Mouse (Mus musculus): ENCODE data around the gene Dusp8.

Gene Dusp8

GRCm38 (mm10) chr7:142084820-142085219, 10.8 kb downstream of the Dusp8 start:
- peak; percentile 50 for DNase-seq

- DNase-seq, result no peak
These were observed 11.2 kb downstream of the Dusp8 start for GRCm38 (mm10) chr7:142084395-142084794.

GRCm38 (mm10) chr7:142083588-142084317, 11.9 kb downstream of the Dusp8 start:
- DNase-seq, result no peak

GRCm38 (mm10) chr7:142082607-142083006, 13.0 kb downstream of the Dusp8 start:
- no peak for DNase-seq

- DNase-seq, result no peak
These were observed 13.5 kb downstream of the Dusp8 start for GRCm38 (mm10) chr7:142082179-142082578.

- no peak for DNase-seq
These were observed 13.9 kb downstream of the Dusp8 start for GRCm38 (mm10) chr7:142081736-142082135.

- DNase-seq, result no peak
These were observed 14.8 kb downstream of the Dusp8 start for GRCm38 (mm10) chr7:142080876-142081275.

- no peak for DNase-seq
These were observed 16.3 kb downstream of the Dusp8 start for GRCm38 (mm10) chr7:142079365-142079764.

- DNase-seq, result no peak
These were observed 18.5 kb downstream of the Dusp8 start for GRCm38 (mm10) chr7:142077138-142077537.

- no peak for DNase-seq
These were observed 21.3 kb downstream of the Dusp8 start for GRCm38 (mm10) chr7:142074146-142074886.

- no peak for DNase-seq
These were observed 23.9 kb downstream of the Dusp8 start for GRCm38 (mm10) chr7:142071717-142072116.

GRCm38 (mm10) chr7:142071212-142071578, 24.4 kb downstream of the Dusp8 start:
- DNase-seq, result no peak

- no peak for DNase-seq
These were observed 25.0 kb downstream of the Dusp8 start for GRCm38 (mm10) chr7:142070458-142071211.

- no peak for DNase-seq
These were observed 27.2 kb downstream of the Dusp8 start for GRCm38 (mm10) chr7:142068429-142068828.

GRCm38 (mm10) chr7:142060931-142061565, 34.6 kb downstream of the Dusp8 start, which contains the start of gene Mob2:
Gene Mob2, minus strand, starts transcription at chr7:142061065.
- peak; percentile 90 for DNase-seq

- DNase-seq, result no peak
These were observed 35.3 kb downstream of the Dusp8 start for GRCm38 (mm10) chr7:142060185-142060930.

- no peak for DNase-seq
These were observed 36.6 kb downstream of the Dusp8 start for GRCm38 (mm10) chr7:142059024-142059423.

GRCm38 (mm10) chr7:142057121-142057520, 38.5 kb downstream of the Dusp8 start:
- DNase-seq, result no peak

GRCm38 (mm10) chr7:142056601-142057061, 39.0 kb downstream of the Dusp8 start:
- no peak for DNase-seq

GRCm38 (mm10) chr7:142055431-142055830, 40.2 kb downstream of the Dusp8 start:
- DNase-seq, result no peak

GRCm38 (mm10) chr7:142050536-142050935, 45.1 kb downstream of the Dusp8 start:
- no peak for DNase-seq

- DNase-seq, result no peak
These were observed 49.7 kb downstream of the Dusp8 start for GRCm38 (mm10) chr7:142045932-142046331.
